Mouse (Mus musculus) embryonic facial prominence, embryonic 14.5 days (tissue): ENCODE results near the gene Tulp3. TPM values are rescaled to one million over a fixed set of nuclear protein-coding genes. Genes with fewer than 3 reads are reported as not detected.
"Not testable (repeated sequence)": the region's sequence is repeated elsewhere in the genome, so short reads cannot be mapped to it uniquely, and the experiment has no call there.

Source experiments
- ATAC-seq: fragments of 200-750 bp; cut with Nextera tagmentation; 2 replicates; pipeline ENCODE4 v1.8.0; 2017; ENCODE audit warnings: low read depth, moderate number of reproducible peaks, moderate TSS enrichment
- DNase-seq: peaks from one replicate; pipeline ENCODE4 v3.0.0-alpha.2; 2015; ENCODE audit warnings: low spot score
- H3K27ac ChIP-seq: fragments of 300-500 bp; sonication (generic); replicated peaks from 2 replicates; pipeline ENCODE4 v1.5.1; 2014; ENCODE audit warnings: low read depth, mild to moderate bottlenecking, low read length, moderate library complexity
- H3K27me3 ChIP-seq: fragments of 300-500 bp; sonication (generic); replicated peaks from 2 replicates; pipeline ENCODE4 v1.6.1; 2014; ENCODE audit warnings: low read length; ENCODE audit not compliant: control insufficient read depth, insufficient read depth
- H3K36me3 ChIP-seq: fragments of 300-500 bp; sonication (generic); 2 replicates; pipeline ENCODE4 v1.6.1; 2014; ENCODE audit warnings: low read length, mixed read lengths; ENCODE audit not compliant: control insufficient read depth, insufficient read depth
- H3K4me1 ChIP-seq: fragments of 300-500 bp; sonication (generic); 2 replicates; pipeline ENCODE4 v1.6.1; 2014; ENCODE audit warnings: antibody characterized with exemption, low read length; ENCODE audit not compliant: control insufficient read depth, insufficient read depth
- H3K4me2 ChIP-seq: fragments of 300-500 bp; sonication (generic); 2 replicates; pipeline ENCODE4 v1.6.1; 2014; ENCODE audit warnings: low read depth, mild to moderate bottlenecking, low read length, moderate library complexity, mixed read lengths
- H3K4me3 ChIP-seq: fragments of 300-500 bp; sonication (generic); 2 replicates; pipeline ENCODE4 v1.5.1; 2014; ENCODE audit warnings: low read depth, mild to moderate bottlenecking, low read length
- H3K9ac ChIP-seq: fragments of 300-500 bp; sonication (generic); 2 replicates; pipeline ENCODE4 v1.6.1; 2014; ENCODE audit warnings: low read depth, mild to moderate bottlenecking, low read length, moderate library complexity, mixed read lengths
- H3K9me3 ChIP-seq: fragments of 300-500 bp; sonication (generic); 2 replicates; pipeline ENCODE4 v1.6.1; 2016; ENCODE audit warnings: low read length; ENCODE audit not compliant: control insufficient read depth
- WGBS: fragments of 180-500 bp; shearing (Covaris S2); extraction: QIAGEN DNeasy Blood & Tissue Kit; methylation state at CpG from one replicate; pipeline ENCODE4 v1.1.7; 2014; 5-methylcytosine and 5-hydroxymethylcytosine counted together
- polyA plus RNA-seq: library from polyadenylated mRNA; unstranded; fragments of >200 nt; fragmentation: Nextera tagmentation; extraction: Ambion mirVana; gene quantifications from 2 replicates; pipeline ENCODE4 v1.2.1, GENCODE M21; 2014

Gene Tulp3
- polyA plus RNA-seq, 1 experiment from 2014 or later: 21.9 TPM

- Histone ChIP-seq H3K4me1 (no peaks in the 10 kb centered on the region), H3K9me3 (no peaks in the 10 kb centered on the region), H3K36me3 (no peaks in the 10 kb centered on the region), H3K4me3 (no peak overlapping the region), H3K27me3 (no peaks in the 10 kb centered on the region), H3K4me2 (no peak overlapping the region), H3K27ac (no peak overlapping the region), H3K9ac (no peak overlapping the region)
- DNase-seq (no peak), ATAC-seq (no peak)
- WGBS: 66% methylated on average over 7 of the region's 7 CpGs
Observed at GRCm38 (mm10) chr6:128383752-128384151, 28.1 kb upstream of the Tulp3 start.

DNA sequence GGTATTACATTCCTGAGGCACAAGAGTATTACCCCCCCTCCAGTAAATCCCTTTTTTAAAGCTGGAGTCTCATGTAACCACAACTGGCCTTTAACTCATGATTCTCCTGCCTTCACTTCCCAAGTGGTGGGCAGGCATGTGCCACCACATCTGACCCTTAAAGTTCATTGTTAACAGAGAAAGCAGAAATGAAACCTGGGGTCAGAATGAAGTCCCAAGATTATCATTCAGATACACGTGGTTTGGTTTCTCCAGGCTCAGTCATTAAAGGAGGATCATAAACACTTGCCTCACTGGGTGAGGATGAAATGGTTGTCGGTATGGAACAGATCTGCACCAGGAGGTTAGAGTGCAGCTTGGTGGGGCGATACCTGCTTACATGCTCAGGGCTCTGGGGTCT, 25.6 kb upstream of the Tulp3 start:
- Histone ChIP-seq H3K27ac (no peak overlapping the region), H3K9me3 (no peaks in the 10 kb centered on the region), H3K36me3 (peaks cover 3% of the 10 kb centered on the region; the same call in 1 of the 2 replicates), H3K27me3 (no peaks in the 10 kb centered on the region), H3K4me2 (no peak overlapping the region), H3K9ac (no peak overlapping the region), H3K4me3 (no peak overlapping the region), H3K4me1 (no peaks in the 10 kb centered on the region)
- 70% methylated on average over 3 of the region's 3 CpGs for WGBS
- ATAC-seq: no peak
- DNase-seq: no peak

GRCm38 (mm10) chr6:128380594-128381167, 25.0 kb upstream of the Tulp3 start:
- H3K4me3 ChIP-seq, H3K9ac ChIP-seq, H3K27ac ChIP-seq, H3K36me3 ChIP-seq, ATAC-seq, H3K4me2 ChIP-seq, DNase-seq, H3K4me1 ChIP-seq, H3K9me3 ChIP-seq, H3K27me3 ChIP-seq: not testable (repeated sequence)
- WGBS: 67% methylated on average over 1 of the region's 1 CpGs

DNA sequence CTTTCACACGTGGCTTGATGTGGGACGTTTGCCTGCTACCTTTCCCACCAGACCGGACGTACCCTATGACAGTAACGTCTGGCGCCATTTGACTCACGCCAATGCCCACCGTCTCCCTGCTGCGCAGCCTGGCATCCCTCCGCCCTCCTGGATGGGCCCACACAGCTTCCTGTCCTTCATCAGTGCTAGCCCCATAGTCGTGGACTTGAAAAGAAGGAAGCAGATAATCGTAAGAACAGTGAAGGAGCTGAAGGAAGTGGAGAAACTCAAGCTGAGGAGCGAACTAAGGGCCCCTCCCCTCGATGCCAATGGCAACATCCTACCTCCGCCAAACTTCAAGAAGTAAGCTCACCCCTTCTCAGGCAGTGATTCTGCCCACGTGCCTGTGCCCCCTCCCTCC, 24.0 kb upstream of the Tulp3 start:
- Histone ChIP-seq H3K27me3 (no peaks in the 10 kb centered on the region), H3K9me3 (no peaks in the 10 kb centered on the region), H3K4me3 (no peak overlapping the region), H3K27ac (no peak overlapping the region), H3K4me2 (no peak overlapping the region), H3K4me1 (peaks cover 6% of the 10 kb centered on the region), H3K36me3 (peaks cover 4% of the 10 kb centered on the region; the same call in 1 of the 2 replicates), H3K9ac (no peak overlapping the region)
- ATAC-seq (no peak), DNase-seq (no peak)
- WGBS: 86% methylated on average over 16 of the region's 16 CpGs

GRCm38 (mm10) chr6:128376371-128377085, 20.9 kb upstream of the Tulp3 start:
- Histone ChIP-seq H3K27me3 (no peaks in the 10 kb centered on the region), H3K9ac (no peak overlapping the region), H3K4me3 (no peak overlapping the region), H3K27ac (peak overlapping the region; percentile 28; the same call in 1 of the 2 replicates), H3K4me1 (peaks cover 7% of the 10 kb centered on the region), H3K36me3 (peaks cover 34% of the 10 kb centered on the region), H3K4me2 (no peak overlapping the region), H3K9me3 (no peaks in the 10 kb centered on the region)
- 79% methylated on average over 17 of the region's 17 CpGs for WGBS
- peak; percentile 23; the same call in 1 of the 2 replicates for ATAC-seq
- DNase-seq: peak; percentile 69

DNA sequence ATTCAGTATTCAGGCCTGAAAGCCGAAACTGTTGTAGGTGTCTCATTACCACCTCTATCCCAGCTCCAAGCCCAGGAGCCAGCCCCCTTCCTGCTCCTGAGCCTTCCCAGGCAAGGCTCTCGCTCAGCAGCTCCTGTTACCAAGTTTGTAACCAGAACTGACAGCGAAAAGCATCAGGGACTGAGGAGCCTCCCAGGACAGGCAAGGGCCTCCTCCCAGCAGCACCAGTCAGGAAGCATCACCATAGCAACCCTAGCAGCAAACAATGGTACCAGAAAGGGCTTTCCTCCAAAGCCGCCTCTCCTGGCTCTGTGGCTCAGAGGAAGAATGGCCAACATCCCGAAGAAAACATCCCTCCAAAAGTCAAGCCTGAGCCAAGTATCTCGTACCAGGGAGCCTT, 19.5 kb upstream of the Tulp3 start, which contains the start of the genes Tex52 and Gm44596:
Gene Tex52, plus strand, starts transcription at position 265 of the 400 bp plus-strand sequence.
Gene Gm44596, plus strand, starts transcription at position 312 of the 400 bp plus-strand sequence.
- peaks cover 7% of the 10 kb centered on the region for H3K4me1 ChIP-seq
- 38% methylated on average over 6 of the region's 6 CpGs for WGBS
- H3K36me3 ChIP-seq: peaks cover 48% of the 10 kb centered on the region
- H3K27me3 ChIP-seq: no peaks in the 10 kb centered on the region
- ATAC-seq (peak; percentile 91), DNase-seq (peak; percentile 85)
- peak within 1 kb of the TSS; percentile 28 for H3K27ac ChIP-seq
- H3K4me3 ChIP-seq: no peak within 1 kb of the TSS
- no peak within 1 kb of the TSS for H3K9ac ChIP-seq
- no peaks in the 10 kb centered on the region for H3K9me3 ChIP-seq
- no peak within 1 kb of the TSS for H3K4me2 ChIP-seq

DNA sequence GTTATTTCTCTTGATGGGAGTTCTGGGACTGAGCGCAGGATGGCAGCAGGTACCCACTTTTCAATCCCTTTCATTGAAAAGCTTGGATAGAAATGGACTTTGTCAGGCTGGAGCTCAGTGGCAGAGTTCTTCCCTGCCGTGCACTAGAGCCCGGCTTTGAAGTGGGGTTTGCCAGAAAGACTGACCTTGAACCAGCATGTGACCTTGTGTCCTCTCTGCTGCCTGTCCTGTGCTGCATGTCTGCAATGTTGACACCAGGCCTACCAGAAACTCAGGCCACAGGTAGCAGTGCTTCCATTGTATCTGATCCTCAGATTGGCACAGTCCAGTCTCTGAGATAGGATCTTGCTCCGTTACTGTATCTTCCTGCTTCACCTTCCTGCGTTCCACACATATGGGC, 14.4 kb upstream of the Tulp3 start:
- DNase-seq: no peak
- no peak overlapping the region for H3K4me2 ChIP-seq
- H3K27ac ChIP-seq: no peak overlapping the region
- no peak for ATAC-seq
- H3K4me1 ChIP-seq: peaks cover 4% of the 10 kb centered on the region; the same call in 1 of the 2 replicates
- no peak overlapping the region for H3K4me3 ChIP-seq
- H3K9me3 ChIP-seq: no peaks in the 10 kb centered on the region
- WGBS: 91% methylated on average over 5 of the region's 5 CpGs
- no peaks in the 10 kb centered on the region for H3K27me3 ChIP-seq
- H3K36me3 ChIP-seq: peaks cover 91% of the 10 kb centered on the region
- H3K9ac ChIP-seq: no peak overlapping the region

- peaks cover 59% of the 10 kb centered on the region for H3K36me3 ChIP-seq
- ATAC-seq (no peak), DNase-seq (no peak)
- no peak overlapping the region for H3K4me2 ChIP-seq
- H3K27ac ChIP-seq: no peak overlapping the region
- WGBS: 89% methylated on average over 5 of the region's 5 CpGs
- H3K9ac ChIP-seq: no peak overlapping the region
- peaks cover 4% of the 10 kb centered on the region; the same call in 1 of the 2 replicates for H3K4me1 ChIP-seq
- H3K9me3 ChIP-seq: no peaks in the 10 kb centered on the region
- no peak overlapping the region for H3K4me3 ChIP-seq
- no peaks in the 10 kb centered on the region for H3K27me3 ChIP-seq
Observed at GRCm38 (mm10) chr6:128366466-128366865, 10.8 kb upstream of the Tulp3 start.
